Mouse (Mus musculus) CH12.LX (cell line): ENCODE results near the gene G2e3.

ENCODE experiments used
- CTCF ChIP-seq, 2 experiments: IDR thresholded peaks in 1 of 2; conservative IDR thresholded peaks in 1 of 2; 2 replicates each; pipeline ENCODE4 v1.5.1; 2011 to 2012; ENCODE audit warnings: low read depth in 2 of 2, low read length in 2 of 2, improper control_type of control experiment in 1 of 2, inconsistent platforms in 1 of 2, mild to moderate bottlenecking in 1 of 2, moderate library complexity in 1 of 2
- EP300 ChIP-seq: IDR thresholded peaks from 2 replicates; pipeline ENCODE4 v1.6.1; 2011; ENCODE audit warnings: low read length, improper control_type of control experiment
- JUN ChIP-seq: IDR thresholded peaks from 2 replicates; pipeline ENCODE4 v1.6.1; 2011; ENCODE audit warnings: low read depth, mild to moderate bottlenecking, low read length, improper control_type of control experiment, moderate library complexity; ENCODE audit not compliant: insufficient read depth
- PAX5 ChIP-seq: IDR thresholded peaks from 2 replicates; pipeline ENCODE4 v1.6.1; 2012; ENCODE audit warnings: low read length, inconsistent platforms, mixed read lengths
- POLR2A ChIP-seq: IDR thresholded peaks from 2 replicates; pipeline ENCODE4 v1.6.1; 2011; ENCODE audit warnings: low read depth, mild to moderate bottlenecking, improper control_type of control experiment, low read length
- RCOR1 ChIP-seq: conservative IDR thresholded peaks from 2 replicates; pipeline ENCODE4 v1.6.1; 2012; ENCODE audit warnings: low read depth, mild to moderate bottlenecking, inconsistent platforms, low read length, improper control_type of control experiment
- TCF12 ChIP-seq: IDR thresholded peaks from 2 replicates; pipeline ENCODE4 v1.6.1; 2014; ENCODE audit warnings: low read depth, mild to moderate bottlenecking, inconsistent platforms, low read length, improper control_type of control experiment
- USF1 ChIP-seq: IDR thresholded peaks from 2 replicates; pipeline ENCODE4 v1.6.1; 2014; ENCODE audit warnings: low read depth, mild to moderate bottlenecking, inconsistent platforms, low read length, improper control_type of control experiment

- TF ChIP-seq POLR2A: no peak
- TF ChIP-seq RCOR1: no peak
- TF ChIP-seq CTCF (conservative IDR thresholded peaks at IDR 0.05 in 1 of 2, IDR thresholded peaks at IDR 0.05 in 1 of 2; ENCODE audit: low read depth in 2 of 2, low read length in 2 of 2): no peak
- no peak for TF ChIP-seq EP300
- no peak for TF ChIP-seq TCF12
- no peak for TF ChIP-seq PAX5
- no peak for TF ChIP-seq JUN
- no peak for TF ChIP-seq USF1
These were observed 787 bp downstream of the G2e3 start for GRCm38 (mm10) chr12:51348698-51348998.
